Mouse (Mus musculus): ENCODE results near the gene Hyal6. TPM values are rescaled to one million over a fixed set of nuclear protein-coding genes. Genes with fewer than 3 reads are reported as not detected.

The Hyal6 gene
- not detected in 2 replicates for total RNA-seq (2012; rRNA removed)
- polyA plus RNA-seq (2012; ENCODE audit: insufficient read depth in 1 of 2, insufficient read length in 2 of 2, low read depth in 1 of 2, low replicate concordance in 2 of 2, missing spikeins in 1 of 2), result not detected

DNA sequence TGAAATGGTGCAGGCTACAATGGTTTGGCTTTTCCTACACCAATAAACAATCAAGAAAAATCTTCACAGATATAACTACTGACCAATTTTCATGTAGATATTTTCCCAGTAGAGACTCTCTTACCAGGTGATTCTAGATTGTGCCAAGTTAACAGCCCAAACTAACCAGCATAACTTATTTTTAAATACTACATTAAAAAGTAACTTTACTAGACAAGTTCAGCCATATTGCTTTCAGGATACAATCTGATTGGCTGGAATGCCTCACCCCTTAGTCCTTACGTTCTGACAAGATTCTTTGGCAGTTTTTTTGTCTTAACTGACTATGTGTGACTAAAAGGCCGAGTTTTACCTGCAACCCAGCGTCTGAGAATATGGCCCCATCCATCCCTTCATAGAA lies at the start of gene Hyal6:
TSS of gene Hyal6 (plus strand) at position 301 of the 400 bp plus-strand sequence.
- TF ChIP-seq NELFE (IDR thresholded peaks at IDR 0.05; ENCODE audit: low read depth, low read length) (no peak), JUND (IDR thresholded peaks at IDR 0.05; ENCODE audit: low read depth, low read length) (no peak), ETS1 (IDR thresholded peaks at IDR 0.05; ENCODE audit: low read depth, low read length) (no peak), MYB (IDR thresholded peaks at IDR 0.05; ENCODE audit: low read depth, low read length) (no peak), SIN3A (IDR thresholded peaks at IDR 0.05; ENCODE audit: low read length) (no peak), RCOR1 (IDR thresholded peaks at IDR 0.05; ENCODE audit: low read depth, low read length) (no peak), RAD21 (IDR thresholded peaks at IDR 0.05; ENCODE audit: low read depth, low read length) (no peak), TAL1 (IDR thresholded peaks at IDR 0.05; ENCODE audit: low read length) (no peak), MYC (IDR thresholded peaks at IDR 0.05; ENCODE audit: low read depth, low read length) (no peak), CHD2 (IDR thresholded peaks at IDR 0.05; ENCODE audit: low read length) (no peak), HCFC1 (IDR thresholded peaks at IDR 0.05; ENCODE audit: low read depth, low read length) (no peak), CTCF (IDR thresholded peaks at IDR 0.05 in 2 of 3, conservative IDR thresholded peaks at IDR 0.05 in 1 of 3; ENCODE audit: control insufficient read depth in 1 of 3, insufficient read depth in 1 of 3, low read depth in 2 of 3, low read length in 3 of 3, poor library complexity in 1 of 3, severe bottlenecking in 1 of 3) (no peak), GATA1 (IDR thresholded peaks at IDR 0.05; ENCODE audit: low read depth, low read length) (no peak), UBTF (IDR thresholded peaks at IDR 0.05; ENCODE audit: borderline replicate concordance, insufficient read depth, low read depth, low read length) (no peak), EP300 (IDR thresholded peaks at IDR 0.05; ENCODE audit: low read depth in 1 of 2, low read length in 2 of 2) (no peak)
- H3K27ac ChIP-seq (ENCODE audit: control insufficient read depth, low read depth, low read length), result no peak within 1 kb of the TSS
- DNase-seq (ENCODE audit: low read depth, low spot score), result no peak
- no peaks in the 10 kb centered on the region for H3K79me2 ChIP-seq (ENCODE audit: control insufficient read depth, insufficient read depth, low read length, poor library complexity)
- H3K4me3 ChIP-seq (ENCODE audit: control insufficient read depth in 1 of 2, insufficient read depth in 1 of 2, low read depth in 2 of 2, low read length in 2 of 2), result no peak within 1 kb of the TSS
- no peaks in the 10 kb centered on the region for H3K36me3 ChIP-seq (ENCODE audit: control insufficient read depth in 1 of 2, insufficient read depth in 2 of 2, low read length in 2 of 2)
- no peak within 1 kb of the TSS for H3K9ac ChIP-seq (ENCODE audit: control insufficient read depth, low read depth, low read length, poor library complexity, severe bottlenecking)
- no peaks in the 10 kb centered on the region; a peak in 2 of 4 replicates for H3K27me3 ChIP-seq (ENCODE audit: control insufficient read depth in 1 of 2, insufficient read depth in 2 of 2, low read length in 2 of 2)
- no peaks in the 10 kb centered on the region for H3K4me1 ChIP-seq (ENCODE audit: control insufficient read depth in 1 of 2, insufficient read depth in 2 of 2, low read length in 2 of 2)
- no peaks in the 10 kb centered on the region for H3K9me3 ChIP-seq (replicated peaks; ENCODE audit: insufficient read depth, low read length)

DNA sequence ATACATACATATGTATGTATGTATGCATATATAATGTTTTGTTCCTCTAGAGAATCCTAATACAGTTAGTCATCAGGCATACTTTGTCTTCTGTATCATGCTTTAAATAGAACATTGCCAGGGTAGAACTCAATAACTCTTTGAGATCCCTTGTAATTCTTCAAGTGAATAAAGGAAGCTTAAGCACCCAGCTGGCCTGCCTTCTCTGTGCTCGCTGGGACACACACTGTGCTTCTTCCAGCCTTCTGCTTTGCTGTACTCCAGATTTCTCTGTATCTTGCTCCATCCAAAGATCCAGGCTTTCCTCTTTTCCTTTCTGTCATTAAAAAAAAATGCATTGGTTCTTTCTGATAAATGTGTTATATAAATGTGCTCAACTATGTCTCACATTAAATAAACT lies 45.2 kb upstream of the Hyal6 start:
- no peaks in the 10 kb centered on the region for H3K27me3 ChIP-seq (ENCODE audit: control insufficient read depth in 1 of 2, insufficient read depth in 2 of 2, low read length in 2 of 2)
- H3K79me2 ChIP-seq (ENCODE audit: control insufficient read depth, insufficient read depth, low read length, poor library complexity), result no peaks in the 10 kb centered on the region
- no peaks in the 10 kb centered on the region for H3K4me1 ChIP-seq (ENCODE audit: control insufficient read depth in 1 of 2, insufficient read depth in 2 of 2, low read length in 2 of 2)
- no peaks in the 10 kb centered on the region for H3K36me3 ChIP-seq (ENCODE audit: control insufficient read depth in 1 of 2, insufficient read depth in 2 of 2, low read length in 2 of 2)
- TF ChIP-seq ELF1 (IDR thresholded peaks at IDR 0.05; ENCODE audit: low read depth, low read length) (no peak), ZKSCAN1 (IDR thresholded peaks at IDR 0.05; ENCODE audit: low read depth, low read length) (no peak), MEF2A (IDR thresholded peaks at IDR 0.05; ENCODE audit: extremely low read depth, insufficient replicate concordance, low read depth, low read length, poor library complexity, severe bottlenecking) (no peak), ETS1 (IDR thresholded peaks at IDR 0.05; ENCODE audit: low read depth, low read length) (no peak), POLR2AphosphoS2 (IDR thresholded peaks at IDR 0.05; ENCODE audit: low read length) (no peak), MYB (IDR thresholded peaks at IDR 0.05; ENCODE audit: low read depth, low read length) (no peak), KAT2A (conservative IDR thresholded peaks at IDR 0.05; ENCODE audit: low read depth, low read length) (no peak), TCF12 (IDR thresholded peaks at IDR 0.05; ENCODE audit: low read depth, low read length) (no peak), CHD1 (IDR thresholded peaks at IDR 0.05; ENCODE audit: low read depth, low read length) (no peak), SIN3A (IDR thresholded peaks at IDR 0.05; ENCODE audit: low read length) (no peak), JUND (IDR thresholded peaks at IDR 0.05; ENCODE audit: low read depth, low read length) (no peak), EP300 (IDR thresholded peaks at IDR 0.05; ENCODE audit: low read depth in 1 of 2, low read length in 2 of 2) (no peak), MXI1 (IDR thresholded peaks at IDR 0.05; ENCODE audit: low read depth, low read length) (no peak), ZC3H11A (IDR thresholded peaks at IDR 0.05; ENCODE audit: low read depth, low read length) (no peak), GATA1 (IDR thresholded peaks at IDR 0.05; ENCODE audit: low read depth, low read length) (no peak), USF2 (IDR thresholded peaks at IDR 0.05; ENCODE audit: borderline replicate concordance in 1 of 2, insufficient read depth in 1 of 2, low read depth in 1 of 2, low read length in 2 of 2) (no peak), POLR2A (IDR thresholded peaks at IDR 0.05; ENCODE audit: control insufficient read depth in 1 of 2, insufficient read depth in 1 of 2, low read depth in 1 of 2, low read length in 2 of 2, poor library complexity in 1 of 2) (no peak), HCFC1 (IDR thresholded peaks at IDR 0.05; ENCODE audit: low read depth, low read length) (no peak)
- no peak overlapping the region for H3K4me3 ChIP-seq (ENCODE audit: control insufficient read depth in 1 of 2, insufficient read depth in 1 of 2, low read depth in 2 of 2, low read length in 2 of 2)
- no peak overlapping the region for H3K27ac ChIP-seq (ENCODE audit: control insufficient read depth, low read depth, low read length)
- DNase-seq (ENCODE audit: low read depth, low spot score), result no peak
- H3K9me3 ChIP-seq (replicated peaks; ENCODE audit: insufficient read depth, low read length), result no peaks in the 10 kb centered on the region
- H3K9ac ChIP-seq (ENCODE audit: control insufficient read depth, low read depth, low read length, poor library complexity, severe bottlenecking), result no peak overlapping the region
